Mouse (Mus musculus): ENCODE measurements around the gene Ddx19b.
A peak's percentile ranks its signal among the peaks of the same experiment; 100 is the strongest.
"Not testable (repeated sequence)": the region's sequence is repeated elsewhere in the genome, so short reads cannot be mapped to it uniquely, and the experiment has no call there.

The Ddx19b gene

DNA sequence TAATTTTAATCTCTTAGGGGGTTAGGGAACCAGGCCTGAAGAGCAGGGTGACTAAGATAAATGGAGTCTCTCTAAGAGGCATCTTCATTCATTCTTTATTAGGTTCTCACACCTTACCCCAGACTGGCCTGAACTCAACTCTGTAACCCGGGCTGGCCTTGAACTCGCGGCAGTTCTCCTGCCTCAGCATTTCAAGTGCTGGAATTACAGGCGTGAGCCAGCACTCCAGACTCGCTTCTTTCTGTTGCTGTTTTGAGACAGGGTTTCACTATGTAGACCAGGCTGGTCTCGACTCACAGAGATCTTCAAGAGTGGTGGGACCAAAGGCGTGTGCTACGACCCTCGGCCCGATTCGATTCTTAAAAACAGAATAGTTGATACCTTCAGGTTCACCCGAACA, 2.7 kb upstream of the Ddx19b start:
- DNase-seq (ENCODE audit: low read depth, low spot score) = no peak

DNA sequence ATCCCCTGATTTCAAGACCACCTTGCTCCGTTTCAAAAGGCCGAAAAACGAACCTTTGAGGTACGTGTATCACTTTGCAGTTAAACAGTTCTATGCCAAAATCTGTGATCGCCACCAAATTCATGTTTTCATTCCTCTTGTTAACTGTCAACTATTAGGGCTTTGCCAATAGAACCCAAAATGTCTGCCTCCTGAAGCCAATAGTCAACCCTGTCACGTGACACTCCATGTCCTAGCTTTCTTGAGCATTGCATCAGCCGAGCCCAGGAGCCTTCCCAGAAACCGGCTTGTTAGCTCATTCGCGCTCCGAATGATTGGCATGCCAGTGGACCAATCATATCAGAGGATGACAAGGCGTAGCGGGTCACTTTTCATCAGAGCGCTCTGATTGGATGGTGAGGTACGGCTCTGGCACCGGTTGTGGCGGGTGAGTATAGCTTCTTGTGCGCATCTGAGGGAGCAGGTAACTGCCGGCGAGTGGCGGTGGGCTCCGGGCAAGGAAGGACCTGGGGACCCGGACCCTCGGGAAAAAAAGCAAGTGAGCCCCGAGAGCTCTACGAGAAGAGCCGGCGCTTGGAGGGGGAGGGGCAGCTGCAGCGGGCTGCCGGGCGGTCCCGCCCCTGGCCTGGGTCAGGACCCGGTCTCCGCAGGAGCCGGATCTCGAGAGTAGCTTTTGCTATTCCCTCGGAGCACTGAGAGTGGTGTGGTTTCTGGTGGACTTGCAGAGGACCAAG, 2.1 kb upstream of the Ddx19b start:
- DNase-seq (ENCODE audit: low read depth, low spot score) = peak; percentile 100

DNA sequence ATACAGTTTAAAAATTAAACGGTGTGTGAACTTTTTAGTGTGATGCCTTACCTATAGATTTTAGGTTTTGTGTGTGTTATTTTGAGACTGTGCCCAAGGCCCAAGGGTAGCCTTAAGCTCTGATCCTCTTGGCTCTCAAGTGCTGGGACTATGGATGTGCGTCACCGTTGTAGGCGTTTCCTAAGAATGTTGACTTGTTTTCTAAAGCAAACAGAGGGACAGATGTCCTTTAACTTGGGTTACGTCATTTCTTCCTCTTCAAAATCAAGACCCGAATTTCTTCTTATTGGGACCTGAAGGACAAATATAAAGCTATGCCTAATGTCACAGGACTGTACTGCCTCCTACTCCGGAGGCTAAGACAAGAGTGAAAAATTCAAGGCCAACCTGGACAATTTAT, 1.4 kb upstream of the Ddx19b start, which contains the start of gene Aars:
Gene Aars (plus strand): TSS at position 229 of the 400 bp plus-strand sequence.
- no peak for DNase-seq (ENCODE audit: low read depth, low spot score)

DNA sequence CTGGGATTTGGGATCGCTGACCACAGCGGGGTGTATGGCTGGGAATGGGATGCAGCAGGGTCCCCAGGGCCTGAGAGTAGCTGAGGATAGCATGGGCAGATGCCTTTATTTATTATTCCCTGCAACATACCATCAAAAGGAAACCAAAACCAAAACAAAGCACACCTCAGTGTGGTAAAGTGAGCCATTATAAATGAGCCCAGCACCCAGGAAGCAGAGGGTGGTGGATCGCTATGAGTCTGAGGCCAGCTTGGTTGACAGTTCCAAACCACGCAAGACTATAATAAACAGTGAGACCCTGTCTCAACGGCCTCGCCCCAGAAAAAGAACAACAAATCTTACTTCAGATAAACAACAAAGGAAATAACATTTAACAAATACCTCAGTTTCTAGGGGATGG, 1.5 kb downstream of the Ddx19b start:
- DNase-seq (ENCODE audit: low read depth, low spot score) = no peak

DNA sequence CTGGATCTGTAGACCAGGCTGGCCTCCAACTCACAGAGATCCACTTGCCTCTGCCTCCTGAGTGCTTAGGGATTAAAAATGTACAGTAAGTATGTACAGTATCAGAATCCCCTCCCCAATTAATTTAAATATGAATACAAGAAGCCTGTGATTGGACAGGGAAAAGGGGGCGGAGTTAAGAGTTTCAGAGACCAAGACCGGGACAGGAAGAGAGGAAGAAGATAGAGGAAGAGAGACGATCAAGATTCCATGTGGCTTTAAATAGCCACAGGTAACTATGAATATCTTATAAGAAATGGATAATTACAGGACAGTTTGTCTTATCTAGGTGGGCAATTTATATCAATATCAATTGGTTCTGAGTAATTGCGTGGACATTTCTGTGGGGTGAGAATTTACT, 2.0 kb downstream of the Ddx19b start:
- DNase-seq (ENCODE audit: low read depth, low spot score) = no peak

DNA sequence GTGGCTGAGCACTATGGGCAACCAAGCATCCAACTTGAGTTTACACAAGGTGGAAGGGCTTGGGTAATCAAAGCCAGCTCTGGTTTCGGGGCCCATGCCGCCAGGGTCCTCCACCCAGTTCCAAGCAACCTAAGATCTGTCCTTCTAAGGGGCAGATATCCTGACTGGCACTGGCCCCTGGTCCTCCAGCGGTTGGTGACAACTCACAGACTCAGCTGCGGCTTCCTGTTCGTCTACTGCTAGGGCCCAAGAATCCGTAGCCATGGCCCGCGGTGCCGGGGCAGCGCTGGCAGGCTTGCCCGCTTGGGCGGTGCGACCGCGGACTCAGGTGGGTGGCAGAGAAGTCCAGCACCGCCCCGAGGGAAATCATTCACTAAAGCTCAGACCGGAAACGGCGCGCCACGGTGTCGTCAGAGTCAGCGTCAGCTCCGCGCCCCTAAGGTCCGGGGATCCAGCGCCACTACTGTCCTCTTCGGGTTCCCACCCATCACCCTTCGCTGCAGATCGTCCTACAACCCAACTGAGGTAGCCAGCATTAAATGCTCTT, 4.1 kb downstream of the Ddx19b start:
- peak; percentile 65 for DNase-seq (ENCODE audit: low read depth, low spot score)

DNA sequence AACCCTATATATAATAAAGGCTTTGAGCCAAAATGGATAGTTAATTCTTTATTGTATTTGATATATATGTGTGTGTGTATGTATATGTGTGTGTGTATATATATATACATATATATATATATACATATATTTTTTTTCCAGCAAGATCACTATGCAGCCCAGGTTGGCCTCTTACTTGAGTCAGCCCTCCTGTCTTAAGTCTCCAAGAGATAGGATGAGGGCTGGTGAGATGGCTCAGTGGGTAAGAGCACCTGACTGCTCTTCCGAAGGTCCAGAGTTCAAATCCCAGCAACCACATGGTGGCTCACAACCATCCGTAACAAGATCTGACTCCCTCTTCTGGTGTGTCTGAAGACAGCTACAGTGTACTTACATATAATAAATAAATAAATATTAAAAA, 4.9 kb downstream of the Ddx19b start:
- not testable (repeated sequence) for DNase-seq (ENCODE audit: low read depth, low spot score)

DNA sequence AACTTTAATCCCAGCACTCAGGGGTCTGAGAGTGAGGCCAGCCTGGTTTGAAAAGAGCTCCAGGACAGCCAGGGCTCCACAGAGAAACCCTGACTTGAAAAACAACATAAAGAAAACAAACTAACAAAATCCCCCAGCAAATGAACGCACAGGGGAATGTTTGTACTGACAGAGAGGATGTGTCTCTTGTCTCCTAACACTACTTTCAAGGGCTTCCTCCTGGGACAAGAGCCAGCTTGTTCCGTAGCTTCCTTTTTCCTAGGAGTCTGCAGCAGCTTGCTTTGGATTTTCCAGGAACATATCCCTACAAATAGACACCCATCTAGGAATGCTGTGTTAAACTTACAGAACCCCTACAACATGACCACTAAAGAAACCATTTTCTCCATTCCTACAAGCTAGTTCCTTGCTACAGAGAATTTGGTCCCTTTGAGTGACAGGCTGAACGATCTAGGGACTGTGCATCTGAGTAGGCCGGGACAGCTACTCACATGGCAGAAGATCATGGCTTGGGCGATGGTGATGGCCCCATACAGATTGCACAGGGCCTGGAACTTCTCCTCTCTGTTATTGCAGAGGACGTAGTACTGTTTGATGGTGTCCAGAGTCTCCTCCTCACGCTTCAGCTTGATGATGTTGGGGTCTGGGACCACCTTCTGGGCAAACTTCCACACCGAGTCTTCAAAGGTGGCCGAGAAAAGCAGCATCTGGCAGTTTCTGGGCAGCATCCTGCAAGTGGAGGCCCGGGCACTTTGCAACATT, 21.1 kb downstream of the Ddx19b start:
- not testable (repeated sequence) for DNase-seq (ENCODE audit: low read depth, low spot score)

DNA sequence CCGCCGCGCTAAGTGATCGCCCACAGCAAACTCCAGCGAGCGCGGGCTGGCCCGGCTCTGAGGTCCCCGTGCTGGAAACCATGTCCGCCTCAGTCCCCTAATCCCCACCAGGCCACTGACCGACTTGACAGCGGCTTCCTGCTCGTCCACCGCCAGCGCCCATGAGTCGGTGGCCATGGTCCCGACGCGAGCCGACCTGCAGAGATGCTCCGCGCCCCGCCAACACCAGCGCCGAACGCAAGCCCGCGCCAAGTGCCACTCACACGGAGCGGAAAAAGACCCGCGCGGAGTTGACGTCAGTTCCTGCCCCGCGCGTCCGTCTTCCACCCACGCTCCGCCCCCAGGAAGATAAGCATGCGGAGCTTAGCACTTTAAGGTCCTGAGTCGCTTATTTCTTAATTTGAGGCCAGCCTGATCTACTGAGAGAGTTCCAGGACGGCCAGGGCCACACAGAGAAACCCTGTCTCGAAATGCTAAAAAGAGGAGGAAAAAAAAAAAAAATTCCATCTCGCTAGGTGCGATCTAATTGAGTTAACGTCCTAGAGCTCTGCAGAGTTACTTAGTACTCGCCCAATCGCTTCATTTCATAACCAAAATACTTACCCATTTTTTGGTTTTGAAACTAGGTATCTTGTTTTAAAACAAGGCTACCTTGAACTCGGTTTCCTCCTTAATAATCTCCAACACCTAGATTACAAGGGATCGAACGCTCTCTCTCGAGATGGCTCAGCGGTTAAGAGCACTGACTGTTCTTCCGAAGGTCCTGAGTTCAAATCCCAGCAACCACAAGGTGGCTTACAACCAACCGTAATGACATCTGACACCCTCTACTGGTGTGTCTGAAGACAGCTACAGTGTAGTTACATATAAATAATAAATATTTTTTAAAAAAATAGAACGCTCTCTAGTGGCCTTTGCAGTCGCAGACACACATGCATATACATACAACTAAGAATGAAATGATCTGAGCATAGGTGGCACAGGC, 33.7 kb downstream of the Ddx19b start, which contains the start of gene Ddx19a:
Gene Ddx19a (minus strand): TSS at position 254 of the 985 bp plus-strand sequence.
- DNase-seq (ENCODE audit: low read depth, low spot score) = peak; percentile 79

DNA sequence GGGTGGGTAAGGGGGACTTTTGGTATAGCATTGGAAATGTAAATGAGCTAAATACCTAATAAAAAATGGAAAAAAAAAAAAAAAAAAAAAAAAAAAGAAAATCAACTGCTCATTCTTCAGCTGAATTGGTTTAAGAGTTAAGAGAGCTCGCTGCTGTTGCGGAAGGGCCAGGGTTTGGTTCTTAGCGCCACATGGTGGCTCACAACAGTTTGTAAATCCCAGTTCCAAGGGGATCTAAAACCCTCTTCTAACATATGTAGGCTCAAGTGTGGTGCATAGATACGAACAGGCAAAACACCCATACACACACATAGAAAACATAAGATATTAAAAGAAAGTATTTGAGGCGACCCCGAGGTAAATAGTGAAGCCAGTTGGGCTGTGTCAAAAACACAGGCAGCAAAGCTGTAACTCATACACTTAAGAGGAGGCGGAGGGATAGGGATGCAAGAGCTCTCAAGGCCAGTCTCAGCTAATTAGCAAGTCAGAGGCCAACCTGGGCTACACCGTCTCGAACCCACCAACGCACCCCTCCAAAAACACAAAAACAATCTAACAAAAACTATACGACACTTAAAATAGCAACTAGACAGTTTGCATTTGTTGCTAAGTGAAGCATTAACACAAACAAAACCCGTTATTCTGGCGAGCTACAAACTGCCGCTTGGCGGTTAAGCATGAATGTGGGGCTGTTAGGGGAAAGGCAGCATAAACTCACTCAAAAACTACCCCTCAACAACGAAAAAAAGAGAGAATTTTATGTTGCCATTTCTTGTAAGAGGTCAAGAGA, 34.7 kb downstream of the Ddx19b start:
- DNase-seq (ENCODE audit: low read depth, low spot score) = no peak

DNA sequence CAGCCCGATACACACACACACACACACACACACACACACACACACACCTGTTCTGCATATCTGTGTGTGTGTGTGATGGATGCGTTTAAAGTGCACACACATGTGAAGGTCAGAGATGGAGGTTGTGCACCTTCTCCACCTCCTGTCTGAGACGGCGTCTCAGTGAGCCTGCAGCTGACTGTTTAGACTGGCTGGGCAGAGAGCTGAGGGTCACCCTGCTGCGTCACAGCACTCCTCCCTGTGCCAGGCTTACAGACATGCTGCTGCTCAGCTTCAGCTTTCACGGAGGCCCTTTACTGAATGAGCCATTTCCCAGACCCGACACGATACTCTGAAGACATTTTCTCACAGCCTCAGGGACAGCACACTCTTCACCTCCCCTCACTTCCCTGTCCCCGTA, 41.5 kb downstream of the Ddx19b start:
- DNase-seq (ENCODE audit: low read depth, low spot score) = no peak

DNA sequence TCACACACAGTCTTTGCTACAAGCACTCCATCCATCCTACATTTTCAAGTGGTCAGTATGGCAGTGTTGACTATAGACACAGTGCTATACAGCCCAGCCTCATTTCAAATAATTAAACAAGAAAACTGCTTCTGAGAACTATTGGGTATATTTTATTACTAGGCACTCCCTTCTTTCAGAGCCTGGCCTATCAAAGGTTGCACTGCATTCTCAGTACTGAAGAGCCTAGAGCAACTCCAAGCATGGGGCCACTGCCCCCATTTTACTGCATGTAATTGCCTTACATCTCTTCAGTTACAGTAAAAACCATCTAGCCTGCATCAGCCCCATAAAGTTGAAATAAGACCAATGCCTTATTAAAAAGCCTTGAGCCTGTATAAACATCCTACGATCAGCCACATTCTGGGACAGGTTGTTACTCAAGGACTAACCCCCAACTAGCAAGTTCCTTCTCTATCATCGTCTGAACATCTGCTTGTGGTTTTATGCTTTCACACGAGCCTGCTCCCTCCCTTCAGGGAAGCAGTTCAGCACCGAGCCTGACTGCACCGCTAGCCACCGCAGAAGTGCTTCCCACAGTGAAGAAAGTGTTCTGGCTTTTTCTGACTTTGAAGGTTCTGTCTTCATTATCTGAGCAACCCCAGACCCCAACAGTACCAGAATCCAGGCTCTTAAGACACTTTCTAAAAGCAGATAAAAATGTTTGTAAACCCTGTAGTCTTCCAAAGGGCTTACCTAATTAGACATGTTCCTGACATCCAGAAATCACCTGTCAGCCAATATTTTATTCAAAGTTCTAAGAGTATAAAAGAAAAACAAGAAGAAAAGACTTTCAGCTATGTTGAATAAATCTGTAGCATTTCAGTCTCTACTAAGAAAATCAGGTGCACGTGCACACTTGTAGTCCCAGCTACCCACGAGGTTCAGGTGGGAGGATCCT, 43.5 kb downstream of the Ddx19b start:
- DNase-seq (ENCODE audit: low read depth, low spot score) = no peak

DNA sequence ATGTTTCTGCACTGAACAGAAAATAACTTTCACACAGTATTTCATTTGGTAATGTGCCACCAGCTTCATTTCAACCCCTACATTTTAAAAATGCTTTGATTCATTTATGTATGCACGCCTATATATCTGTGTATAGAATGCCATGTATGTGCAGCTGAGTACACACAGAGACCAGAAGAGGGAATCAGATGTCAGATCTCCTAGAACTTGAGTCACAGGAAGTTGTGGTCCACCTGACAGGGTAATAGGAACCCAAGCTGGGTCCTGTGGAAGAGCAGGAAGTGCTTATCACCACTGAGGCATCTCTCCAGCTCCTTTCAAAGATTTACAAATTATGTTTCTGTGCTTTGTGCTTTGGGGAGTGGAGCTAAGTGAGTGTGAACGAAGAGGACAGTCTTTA, 50.2 kb downstream of the Ddx19b start:
- no peak for DNase-seq (ENCODE audit: low read depth, low spot score)

DNA sequence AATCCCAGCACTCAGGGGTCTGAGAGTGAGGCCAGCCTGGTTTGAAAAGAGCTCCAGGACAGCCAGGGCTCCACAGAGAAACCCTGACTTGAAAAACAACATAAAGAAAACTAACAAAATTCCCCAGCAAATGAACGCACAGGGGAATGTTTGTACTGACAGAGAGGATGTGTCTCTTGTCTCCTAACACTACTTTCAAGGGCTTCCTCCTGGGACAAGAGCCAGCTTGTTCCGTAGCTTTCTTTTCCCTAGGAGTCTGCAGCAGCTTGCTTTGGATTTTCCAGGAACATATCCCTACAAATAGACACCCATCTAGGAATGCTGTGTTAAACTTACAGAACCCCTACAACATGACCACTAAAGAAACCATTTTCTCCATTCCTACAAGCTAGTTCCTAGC, 53.6 kb downstream of the Ddx19b start:
- not testable (repeated sequence) for DNase-seq (ENCODE audit: low read depth, low spot score)

DNA sequence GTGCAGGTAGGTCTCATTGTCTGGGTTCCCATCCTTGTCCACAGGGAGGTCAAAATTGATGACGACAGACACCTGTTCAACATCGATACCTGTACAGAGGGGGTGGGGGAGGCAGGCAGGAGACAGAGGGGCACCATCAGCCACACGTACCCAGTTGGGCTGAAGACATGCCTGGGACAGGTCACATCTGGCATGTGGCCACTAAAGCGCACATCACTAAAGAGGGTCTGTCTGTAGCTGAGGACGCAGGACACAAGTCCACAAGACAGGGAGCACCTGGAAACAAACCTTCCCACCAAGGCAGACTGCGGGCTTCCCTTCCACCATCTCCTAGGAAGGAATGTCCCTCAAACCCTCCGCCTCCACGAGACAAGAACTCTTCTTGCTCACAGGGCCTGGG, 55.0 kb downstream of the Ddx19b start:
- DNase-seq (ENCODE audit: low read depth, low spot score) = not testable (repeated sequence)

DNA sequence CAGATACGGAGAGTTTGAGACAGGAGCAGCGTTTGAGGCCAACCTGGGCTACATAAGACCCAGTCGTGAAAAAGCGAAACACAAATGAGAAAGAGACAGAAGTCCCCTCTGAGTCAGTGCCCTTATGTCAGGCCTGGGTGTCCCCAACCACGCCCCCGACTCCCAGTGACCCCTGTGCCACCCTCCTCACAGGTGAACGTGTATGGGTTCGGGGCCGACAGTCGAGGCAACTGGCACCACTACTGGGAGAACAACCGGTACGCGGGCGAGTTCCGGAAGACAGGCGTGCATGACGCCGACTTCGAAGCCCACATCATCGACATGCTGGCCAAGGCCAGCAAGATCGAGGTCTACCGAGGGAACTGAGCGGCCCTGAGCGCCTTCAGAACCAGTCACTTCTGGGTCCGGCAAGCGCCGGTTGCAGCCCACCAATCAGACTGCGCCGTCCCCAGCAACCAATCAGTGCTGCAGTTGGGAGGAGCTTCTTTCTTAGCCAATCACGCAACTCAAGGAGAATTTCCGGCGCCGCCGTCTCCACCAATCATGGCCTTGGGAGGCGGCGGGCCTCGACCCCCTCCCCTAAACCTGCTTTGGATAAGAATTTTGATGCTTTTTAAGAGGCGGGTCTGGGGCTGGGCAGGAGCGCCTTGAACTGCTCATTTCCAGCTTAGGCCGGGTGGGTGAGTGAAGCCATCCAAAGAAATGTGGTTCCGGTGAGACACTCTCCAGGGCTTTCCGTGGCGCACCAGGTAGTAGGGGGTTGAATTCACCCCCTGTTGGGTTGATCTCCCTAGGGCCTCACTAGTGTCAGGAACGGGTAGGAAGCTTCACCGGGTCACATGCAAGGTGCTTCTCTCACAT, 61.4 kb downstream of the Ddx19b start:
- peak; percentile 91 for DNase-seq (ENCODE audit: low read depth, low spot score)

DNA sequence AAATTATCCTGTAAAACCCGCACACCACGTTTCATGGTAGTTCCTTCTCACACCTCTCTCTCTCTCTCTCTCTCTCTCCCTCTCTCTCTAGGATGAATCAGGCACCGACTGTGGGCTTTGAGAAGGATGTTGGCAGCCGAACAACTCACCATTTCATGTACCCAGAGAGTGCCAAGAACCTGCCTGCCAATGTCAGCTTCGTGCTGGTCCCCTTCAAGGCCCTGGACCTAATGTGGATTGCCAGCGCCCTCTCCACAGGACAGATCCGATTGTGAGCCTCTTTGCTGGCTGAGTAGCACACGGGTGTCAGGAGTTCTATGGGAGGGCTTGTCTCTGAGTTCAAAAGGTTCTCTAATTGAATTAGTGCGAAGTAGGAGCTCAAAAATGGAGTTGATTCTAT, 64.2 kb downstream of the Ddx19b start:
- no peak for DNase-seq (ENCODE audit: low read depth, low spot score)

DNA sequence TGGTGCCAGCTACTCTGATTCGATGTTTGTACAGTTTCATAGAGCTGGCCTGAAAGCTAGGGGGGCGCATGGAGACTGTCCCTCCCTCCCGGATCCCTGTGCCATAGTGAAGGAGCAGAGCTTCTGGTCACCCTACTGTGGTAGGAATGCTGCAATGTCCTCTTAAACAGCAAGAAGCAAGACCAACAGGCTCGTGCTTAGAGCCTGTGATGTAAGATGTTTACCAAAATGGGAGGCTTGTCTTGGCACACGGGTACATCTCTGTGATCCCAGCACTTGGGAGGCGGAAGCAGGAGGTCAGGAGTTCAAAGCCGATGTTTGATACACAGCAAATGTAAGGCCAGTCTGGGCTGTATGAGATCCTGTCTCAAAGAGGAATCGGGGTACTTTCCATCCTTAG, 65.0 kb downstream of the Ddx19b start:
- no peak for DNase-seq (ENCODE audit: low read depth, low spot score)

DNA sequence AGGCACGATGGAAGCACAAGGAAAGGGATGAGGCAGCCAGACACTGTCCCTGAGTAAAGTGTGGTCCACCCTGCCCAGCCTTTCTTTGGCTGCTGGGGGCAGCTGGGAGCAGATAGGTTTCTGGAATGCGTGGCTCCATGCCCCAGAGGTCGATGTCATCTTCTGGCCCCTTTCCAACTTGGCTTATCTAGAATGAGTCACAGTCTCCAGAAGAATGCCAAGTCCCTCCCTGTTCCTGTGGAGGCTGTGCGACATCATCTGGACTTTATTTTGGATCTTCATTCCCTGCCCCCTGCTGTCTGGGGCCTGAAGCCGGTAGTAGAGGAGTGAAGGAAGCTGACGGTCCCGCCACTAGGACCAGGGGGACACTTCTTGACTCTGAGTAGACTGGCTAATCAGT, 66.0 kb downstream of the Ddx19b start:
- DNase-seq (ENCODE audit: low read depth, low spot score) = no peak

Measured in brain, embryonic 18.5 days (tissue).